Mouse (Mus musculus) hindbrain, embryonic 11.5 days (tissue): ENCODE results near the gene Nf1. TPM values are rescaled to one million over a fixed set of nuclear protein-coding genes. Genes with fewer than 3 reads are reported as not detected.

Experiments
- ATAC-seq: fragments of 200-750 bp; cut with Nextera tagmentation; 2 replicates; pipeline ENCODE4 v1.8.0; 2017; ENCODE audit warnings: mild to moderate bottlenecking, moderate TSS enrichment, moderate library complexity; ENCODE audit not compliant: low FRiP score
- DNase-seq: peaks from one replicate; pipeline ENCODE4 v3.0.0-alpha.2; 2015; ENCODE audit warnings: low spot score
- H3K27ac ChIP-seq: fragments of 300-500 bp; sonication (generic); 2 replicates; pipeline ENCODE4 v1.5.1; 2014; ENCODE audit warnings: mild to moderate bottlenecking, low read depth, low read length
- H3K27me3 ChIP-seq: fragments of 300-500 bp; sonication (generic); 2 replicates; pipeline ENCODE4 v1.6.1; 2014; ENCODE audit warnings: mild to moderate bottlenecking, low read length, moderate library complexity, mixed read lengths; ENCODE audit not compliant: control insufficient read depth, insufficient read depth
- H3K36me3 ChIP-seq: fragments of 300-500 bp; sonication (generic); 2 replicates; pipeline ENCODE4 v1.6.1; 2014; ENCODE audit warnings: mild to moderate bottlenecking, low read length, moderate library complexity, mixed read lengths; ENCODE audit not compliant: control insufficient read depth, insufficient read depth
- H3K4me1 ChIP-seq: fragments of 300-500 bp; sonication (generic); replicated peaks from 2 replicates; pipeline ENCODE4 v1.6.1; 2014; ENCODE audit warnings: low read length, mixed read lengths; ENCODE audit not compliant: control insufficient read depth, insufficient read depth
- H3K4me2 ChIP-seq: fragments of 300-500 bp; sonication (generic); replicated peaks from 2 replicates; pipeline ENCODE4 v1.6.1; 2014; ENCODE audit warnings: mild to moderate bottlenecking, low read depth, low read length
- H3K4me3 ChIP-seq: fragments of 300-500 bp; sonication (generic); 2 replicates; pipeline ENCODE4 v1.5.1; 2014; ENCODE audit warnings: low read depth, low read length
- H3K9ac ChIP-seq: fragments of 300-500 bp; sonication (generic); 2 replicates; pipeline ENCODE4 v1.6.1; 2014; ENCODE audit warnings: low read depth, low read length
- H3K9me3 ChIP-seq: fragments of 300-500 bp; sonication (generic); 2 replicates; pipeline ENCODE4 v1.6.1; 2016; ENCODE audit warnings: low read length; ENCODE audit not compliant: control insufficient read depth
- WGBS: fragments of 180-500 bp; shearing (Covaris S2); extraction: QIAGEN DNeasy Blood & Tissue Kit; methylation state at CpG from one replicate; pipeline ENCODE4 v1.1.7; 2014; 5-methylcytosine and 5-hydroxymethylcytosine counted together
- polyA plus RNA-seq: library from polyadenylated mRNA; unstranded; fragments of >200 nt; fragmentation: Nextera tagmentation; extraction: Ambion mirVana; gene quantifications from 2 replicates; pipeline ENCODE4 v1.2.1, GENCODE M21; 2014

Gene Nf1
- polyA plus RNA-seq, 1 experiment from 2014 or later, result 14.9 TPM

- Histone ChIP-seq H3K27me3 (no peaks in the 10 kb centered on the region), H3K4me3 (no peak overlapping the region), H3K27ac (no peak overlapping the region), H3K9ac (no peak overlapping the region), H3K4me1 (no peaks in the 10 kb centered on the region), H3K9me3 (no peaks in the 10 kb centered on the region), H3K36me3 (no peaks in the 10 kb centered on the region), H3K4me2 (no peak overlapping the region)
- ATAC-seq, result no peak
- 85% methylated on average over 8 of the region's 8 CpGs for WGBS
- no peak for DNase-seq
Observed at GRCm38 (mm10) chr11:79316807-79317345, 22.6 kb upstream of the Nf1 start.

- Histone ChIP-seq H3K9me3 (no peaks in the 10 kb centered on the region), H3K4me2 (no peak overlapping the region), H3K9ac (no peak overlapping the region), H3K4me3 (no peak overlapping the region), H3K27me3 (no peaks in the 10 kb centered on the region), H3K27ac (no peak overlapping the region), H3K36me3 (no peaks in the 10 kb centered on the region), H3K4me1 (no peaks in the 10 kb centered on the region)
- DNase-seq (no peak), ATAC-seq (no peak)
- WGBS, result 87% methylated on average over 7 of the region's 7 CpGs
Observed at GRCm38 (mm10) chr11:79319807-79320206, 19.7 kb upstream of the Nf1 start.

GRCm38 (mm10) chr11:79323985-79324685 is 15.4 kb upstream of the Nf1 start:
- no peak overlapping the region for H3K4me2 ChIP-seq
- no peaks in the 10 kb centered on the region for H3K27me3 ChIP-seq
- ATAC-seq (no peak), DNase-seq (no peak)
- H3K9me3 ChIP-seq, result no peaks in the 10 kb centered on the region
- no peaks in the 10 kb centered on the region for H3K36me3 ChIP-seq
- no peak overlapping the region for H3K9ac ChIP-seq
- H3K4me1 ChIP-seq, result no peaks in the 10 kb centered on the region
- no peak overlapping the region for H3K27ac ChIP-seq
- no peak overlapping the region for H3K4me3 ChIP-seq
- WGBS, result 80% methylated on average over 12 of the region's 12 CpGs

GRCm38 (mm10) chr11:79325663-79326062 is 13.8 kb upstream of the Nf1 start:
- H3K27me3 ChIP-seq, result no peaks in the 10 kb centered on the region
- ATAC-seq, result no peak
- no peak for DNase-seq
- H3K4me2 ChIP-seq, result no peak overlapping the region
- H3K4me3 ChIP-seq, result no peak overlapping the region
- no peak overlapping the region for H3K9ac ChIP-seq
- H3K9me3 ChIP-seq, result no peaks in the 10 kb centered on the region
- no peaks in the 10 kb centered on the region for H3K4me1 ChIP-seq
- H3K27ac ChIP-seq, result no peak overlapping the region
- 88% methylated on average over 8 of the region's 8 CpGs for WGBS
- no peaks in the 10 kb centered on the region for H3K36me3 ChIP-seq

GRCm38 (mm10) chr11:79327106-79327505 is 12.4 kb upstream of the Nf1 start:
- DNase-seq, result no peak
- Histone ChIP-seq H3K4me1 (no peaks in the 10 kb centered on the region), H3K4me3 (no peak overlapping the region), H3K36me3 (no peaks in the 10 kb centered on the region), H3K4me2 (no peak overlapping the region), H3K9me3 (no peaks in the 10 kb centered on the region), H3K27ac (no peak overlapping the region), H3K9ac (no peak overlapping the region), H3K27me3 (no peaks in the 10 kb centered on the region)
- no peak for ATAC-seq
- WGBS, result 19% methylated on average over 4 of the region's 4 CpGs

GRCm38 (mm10) chr11:79328060-79328459 is 11.4 kb upstream of the Nf1 start:
- Histone ChIP-seq H3K4me2 (no peak overlapping the region), H3K4me3 (no peak overlapping the region), H3K36me3 (no peaks in the 10 kb centered on the region), H3K27ac (no peak overlapping the region), H3K9ac (no peak overlapping the region), H3K9me3 (no peaks in the 10 kb centered on the region), H3K4me1 (no peaks in the 10 kb centered on the region), H3K27me3 (no peaks in the 10 kb centered on the region)
- ATAC-seq (no peak), DNase-seq (no peak)
- 88% methylated on average over 4 of the region's 4 CpGs for WGBS

- no peak for DNase-seq
- no peak overlapping the region for H3K4me2 ChIP-seq
- H3K4me1 ChIP-seq, result no peaks in the 10 kb centered on the region
- no peak overlapping the region for H3K9ac ChIP-seq
- 89% methylated on average over 1 of the region's 1 CpGs for WGBS
- no peak overlapping the region for H3K27ac ChIP-seq
- H3K4me3 ChIP-seq, result no peak overlapping the region
- H3K27me3 ChIP-seq, result no peaks in the 10 kb centered on the region
- no peak for ATAC-seq
- H3K36me3 ChIP-seq, result no peaks in the 10 kb centered on the region
- no peaks in the 10 kb centered on the region for H3K9me3 ChIP-seq
Observed at GRCm38 (mm10) chr11:79329585-79329984, 9.9 kb upstream of the Nf1 start.

- Histone ChIP-seq H3K9me3 (no peaks in the 10 kb centered on the region), H3K4me3 (no peak overlapping the region), H3K4me2 (no peak overlapping the region), H3K27ac (no peak overlapping the region), H3K4me1 (no peaks in the 10 kb centered on the region), H3K27me3 (no peaks in the 10 kb centered on the region), H3K36me3 (no peaks in the 10 kb centered on the region), H3K9ac (no peak overlapping the region)
- DNase-seq (no peak), ATAC-seq (no peak)
- 92% methylated on average over 6 of the region's 6 CpGs for WGBS
Observed at GRCm38 (mm10) chr11:79335077-79335476, 4.4 kb upstream of the Nf1 start.

- H3K4me3 ChIP-seq, result no peak overlapping the region
- ATAC-seq, result no peak
- WGBS, result 89% methylated on average over 5 of the region's 5 CpGs
- no peaks in the 10 kb centered on the region for H3K36me3 ChIP-seq
- no peak overlapping the region for H3K27ac ChIP-seq
- H3K4me1 ChIP-seq, result 0 out of 2 replicates have a peak, but pooled peaks cover 2% of the 10 kb centered on the region
- H3K9me3 ChIP-seq, result no peaks in the 10 kb centered on the region
- no peak overlapping the region for H3K9ac ChIP-seq
- H3K4me2 ChIP-seq, result no peak overlapping the region
- DNase-seq, result no peak
- no peaks in the 10 kb centered on the region for H3K27me3 ChIP-seq
Observed at GRCm38 (mm10) chr11:79336722-79337267, 2.7 kb upstream of the Nf1 start.
